Mouse (Mus musculus) T-cell, adult 66 days (primary cell): Measurements from ENCODE around the gene Krtap4-9. TPM values are rescaled to one million over a fixed set of nuclear protein-coding genes. Genes with fewer than 3 reads are reported as not detected.

Source experiments
- total RNA-seq, 2 experiments: library from RNA; stranded (reverse); gene quantifications; 3 replicates in 1 of 2; 4 replicates in 1 of 2; pipeline ENCODE4 v1.2.4; 2023

The Krtap4-9 gene
- total RNA-seq = not detected

DNA sequence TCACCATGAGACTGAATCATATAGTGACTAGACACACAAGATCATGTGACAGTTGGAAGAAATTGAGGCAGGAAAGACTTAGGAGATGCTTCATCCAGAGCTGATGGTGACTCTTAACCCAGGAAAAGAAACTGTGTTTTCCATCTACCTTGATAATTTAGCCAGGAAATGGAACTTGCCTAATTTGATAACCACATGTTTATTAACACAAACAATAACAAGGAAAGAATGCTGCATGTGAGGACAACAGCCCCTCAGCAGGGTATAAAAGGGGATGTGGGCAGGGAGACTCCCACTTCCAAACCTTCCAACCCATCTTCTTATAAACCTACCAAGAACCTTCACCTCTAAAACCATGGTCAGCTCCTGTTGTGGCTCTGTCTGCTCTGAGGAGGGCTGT lies at the start of gene Krtap4-9:
Krtap4-9 (plus strand) TSS at position 301 of the 400 bp plus-strand sequence.

DNA sequence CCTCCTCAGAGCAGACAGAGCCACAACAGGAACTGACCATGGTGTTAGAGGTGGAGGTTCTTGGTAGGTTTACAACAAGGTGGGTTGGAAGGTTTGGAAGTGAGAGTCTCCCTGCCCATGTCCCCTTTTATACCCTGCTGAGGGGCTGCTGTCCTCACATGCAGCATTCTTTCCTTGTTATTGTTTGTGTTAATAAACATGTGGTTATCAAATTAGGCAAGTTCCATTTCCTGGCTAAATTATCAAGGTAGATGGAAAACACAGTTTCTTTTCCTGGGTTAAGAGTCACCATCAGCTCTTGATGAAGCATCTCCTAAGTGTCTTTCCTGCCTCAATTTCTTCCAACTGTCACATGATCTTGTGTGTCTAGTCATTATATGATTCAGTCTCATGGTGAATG lies 12.2 kb upstream of the Krtap4-9 start, which contains the start of gene Gm11595:
Gm11595 (minus strand) TSS at position 101 of the 400 bp plus-strand sequence.

DNA sequence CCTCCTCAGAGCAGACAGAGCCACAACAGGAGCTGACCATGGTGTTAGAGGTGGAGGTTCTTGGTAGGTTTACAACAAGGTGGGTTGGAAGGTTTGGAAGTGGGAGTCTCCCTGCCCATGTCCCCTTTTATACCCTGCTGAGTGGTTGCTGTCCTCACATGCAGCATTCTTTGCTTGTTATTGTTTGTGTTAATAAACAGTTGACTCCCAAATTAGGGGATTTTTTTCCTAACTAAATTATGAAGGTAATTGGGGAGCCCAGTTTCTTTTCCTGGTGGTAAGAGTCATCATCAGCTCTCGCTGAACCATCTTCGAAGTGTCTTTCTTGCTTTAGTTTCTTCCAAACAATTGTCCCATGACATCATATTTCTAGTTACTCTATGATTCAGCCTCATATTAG lies 4.4 kb upstream of the Krtap4-9 start, which contains the start of gene Krtap4-8:
Krtap4-8 (minus strand) TSS at position 101 of the 400 bp plus-strand sequence.

DNA sequence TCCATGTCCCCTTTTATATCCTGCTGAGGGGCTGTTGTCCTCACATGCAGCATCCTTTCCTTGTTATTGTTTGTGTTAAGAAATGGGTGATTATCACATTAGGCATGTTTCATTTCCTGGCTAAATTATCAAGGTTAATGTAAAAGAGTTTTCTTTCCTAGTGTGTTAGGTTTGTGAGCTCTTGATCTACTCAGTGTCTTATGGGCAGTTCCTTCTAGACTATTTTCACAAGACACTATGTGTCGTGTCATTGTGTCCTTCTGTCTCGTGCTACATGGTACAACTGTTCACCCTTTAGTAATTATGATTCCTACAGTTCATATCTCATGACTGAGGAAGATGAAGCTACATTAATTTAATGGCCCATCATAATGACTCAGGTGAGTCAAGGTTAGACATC lies 8.4 kb downstream of the Krtap4-9 start, which contains the start of gene Gm11596:
Gm11596 (minus strand) TSS at position 101 of the 400 bp plus-strand sequence.

DNA sequence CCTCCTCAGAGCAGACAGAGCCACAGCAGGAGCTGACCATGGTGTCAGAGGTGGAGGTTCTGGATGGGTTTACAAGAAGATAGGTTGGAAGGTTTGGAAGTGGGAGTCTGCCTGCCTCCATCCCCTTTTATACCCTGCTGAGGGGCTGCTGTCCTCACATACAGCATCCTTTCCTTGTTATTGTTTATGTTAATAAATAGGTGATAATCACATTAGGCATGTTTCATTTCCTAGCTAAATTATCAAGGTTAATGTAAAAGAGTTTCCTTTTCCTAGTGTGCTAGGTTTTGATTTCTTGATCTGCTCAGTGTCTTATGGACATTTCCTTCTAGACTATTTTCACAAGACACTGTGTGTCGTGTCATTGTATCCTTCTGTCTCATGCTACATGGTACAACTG lies 13.8 kb downstream of the Krtap4-9 start, which contains the start of gene Gm11569:
Gm11569 (minus strand) TSS at position 101 of the 400 bp plus-strand sequence.

DNA sequence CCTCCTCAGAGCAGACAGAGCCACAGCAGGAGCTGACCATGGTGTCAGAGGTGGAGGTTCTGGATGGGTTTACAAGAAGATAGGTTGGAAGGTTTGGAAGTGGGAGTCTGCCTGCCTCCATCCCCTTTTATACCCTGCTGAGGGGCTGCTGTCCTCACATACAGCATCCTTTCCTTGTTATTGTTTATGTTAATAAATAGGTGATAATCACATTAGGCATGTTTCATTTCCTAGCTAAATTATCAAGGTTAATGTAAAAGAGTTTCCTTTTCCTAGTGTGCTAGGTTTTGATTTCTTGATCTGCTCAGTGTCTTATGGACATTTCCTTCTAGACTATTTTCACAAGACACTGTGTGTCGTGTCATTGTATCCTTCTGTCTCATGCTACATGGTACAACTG lies 19.3 kb downstream of the Krtap4-9 start, which contains the start of gene Gm11554:
Gm11554 (minus strand) TSS at position 101 of the 400 bp plus-strand sequence.

DNA sequence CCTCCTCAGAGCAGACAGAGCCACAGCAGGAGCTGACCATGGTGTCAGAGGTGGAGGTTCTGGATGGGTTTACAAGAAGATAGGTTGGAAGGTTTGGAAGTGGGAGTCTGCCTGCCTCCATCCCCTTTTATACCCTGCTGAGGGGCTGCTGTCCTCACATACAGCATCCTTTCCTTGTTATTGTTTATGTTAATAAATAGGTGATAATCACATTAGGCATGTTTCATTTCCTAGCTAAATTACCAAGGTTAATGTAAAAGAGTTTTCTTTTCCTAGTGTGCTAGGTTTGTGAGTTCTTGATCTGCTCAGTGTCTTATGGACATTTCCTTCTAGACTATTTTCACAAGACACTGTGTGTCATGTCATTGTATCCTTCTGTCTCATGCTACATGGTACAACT lies 24.8 kb downstream of the Krtap4-9 start, which contains the start of gene Krtap4-13:
Krtap4-13 (minus strand) TSS at position 101 of the 400 bp plus-strand sequence.

DNA sequence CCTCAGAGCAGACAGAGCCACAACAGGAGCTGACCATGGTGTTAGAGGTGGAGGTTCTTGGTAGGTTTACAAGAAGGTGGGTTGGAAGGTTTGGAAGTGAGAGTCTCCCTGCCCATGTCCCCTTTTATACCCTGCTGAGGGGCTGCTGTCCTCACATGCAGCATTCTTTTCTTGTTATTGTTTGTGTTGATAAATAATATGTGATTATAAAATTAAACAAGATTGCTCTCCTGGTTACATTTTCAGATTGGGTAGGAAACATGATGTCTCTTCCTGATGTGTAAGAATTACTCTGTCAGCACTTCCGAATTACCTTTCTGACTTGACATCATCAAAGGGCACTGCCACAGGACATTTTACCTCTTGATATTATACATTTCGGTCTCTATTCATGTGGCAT lies 30.6 kb downstream of the Krtap4-9 start, which contains the start of gene Gm11564:
Gm11564 (minus strand) TSS at position 101 of the 400 bp plus-strand sequence.

Other genes with a start within 250 kb of the Krtap4-9 start
- not detected for gene Krt40, start 242.0 kb upstream of the Krtap4-9 start, total RNA-seq
- not detected for gene Krtap3-3, start 234.3 kb upstream of the Krtap4-9 start, total RNA-seq
- gene Krtap3-2, start 228.3 kb upstream of the Krtap4-9 start, total RNA-seq = not detected
- gene Gm11939, start 225.7 kb upstream of the Krtap4-9 start, total RNA-seq = not detected
- gene Krtap3-1, start 218.6 kb upstream of the Krtap4-9 start, total RNA-seq = not detected
- not detected for gene Krtap1-5, start 204.2 kb upstream of the Krtap4-9 start, total RNA-seq
- gene Krtap1-4, start 201.5 kb upstream of the Krtap4-9 start, total RNA-seq = not detected
- gene Krtap1-3, start 193.9 kb upstream of the Krtap4-9 start, total RNA-seq = not detected
- gene Krtap9-3, start 187.1 kb upstream of the Krtap4-9 start, total RNA-seq = not detected
- not detected for gene Gm11938, start 181.9 kb upstream of the Krtap4-9 start, total RNA-seq
- gene Gm11937, start 175.0 kb upstream of the Krtap4-9 start, total RNA-seq = not detected
- not detected for gene Krtap2-4, start 170.4 kb upstream of the Krtap4-9 start, total RNA-seq
- not detected for gene Gm11562, start 164.8 kb upstream of the Krtap4-9 start, total RNA-seq
- not detected for gene Krtap4-1, start 157.0 kb upstream of the Krtap4-9 start, total RNA-seq
- gene Krtap4-2, start 150.1 kb upstream of the Krtap4-9 start, total RNA-seq = not detected
- gene Krtap4-7, start 141.1 kb upstream of the Krtap4-9 start, total RNA-seq = not detected
- not detected for gene Gm11555, start 135.0 kb upstream of the Krtap4-9 start, total RNA-seq
- gene Gm11563, start 126.2 kb upstream of the Krtap4-9 start, total RNA-seq = not detected
- not detected for gene Krtap4-6, start 119.2 kb upstream of the Krtap4-9 start, total RNA-seq
- gene Gm14190, start 94.5 kb upstream of the Krtap4-9 start, total RNA-seq = not detected
- not detected for gene Gm14180, start 50.9 kb upstream of the Krtap4-9 start, total RNA-seq
- not detected for gene Gm11595, start 12.3 kb upstream of the Krtap4-9 start, total RNA-seq
- gene Krtap4-8, start 4.5 kb upstream of the Krtap4-9 start, total RNA-seq = not detected
- not detected for gene Gm11596, start 8.3 kb downstream of the Krtap4-9 start, total RNA-seq
- gene Gm11569, start 13.7 kb downstream of the Krtap4-9 start, total RNA-seq = not detected
- gene Gm11554, start 19.2 kb downstream of the Krtap4-9 start, total RNA-seq = not detected
- gene Krtap4-13, start 24.7 kb downstream of the Krtap4-9 start, total RNA-seq = not detected
- gene Gm11564, start 30.5 kb downstream of the Krtap4-9 start, total RNA-seq = not detected
- gene 2300003K06Rik, start 52.9 kb downstream of the Krtap4-9 start, total RNA-seq = not detected
- not detected for gene Krtap4-16, start 66.4 kb downstream of the Krtap4-9 start, total RNA-seq
- gene Gm11568, start 72.7 kb downstream of the Krtap4-9 start, total RNA-seq = not detected
- gene Gm11559, start 79.3 kb downstream of the Krtap4-9 start, total RNA-seq = not detected
- gene Krtap9-1, start 88.2 kb downstream of the Krtap4-9 start, total RNA-seq = not detected
- gene Gm11567, start 94.0 kb downstream of the Krtap4-9 start, total RNA-seq = not detected
- gene Krtap31-1, start 122.7 kb downstream of the Krtap4-9 start, total RNA-seq = not detected
- not detected for gene Gm11565, start 129.6 kb downstream of the Krtap4-9 start, total RNA-seq
- gene Krtap31-2, start 151.1 kb downstream of the Krtap4-9 start, total RNA-seq = not detected
- gene Krtap9-5, start 163.3 kb downstream of the Krtap4-9 start, total RNA-seq = not detected
- not detected for gene Krtap29-1, start 193.9 kb downstream of the Krtap4-9 start, total RNA-seq
- not detected for gene Krtap16-1, start 201.4 kb downstream of the Krtap4-9 start, total RNA-seq
- not detected for gene Krtap17-1, start 208.8 kb downstream of the Krtap4-9 start, total RNA-seq
- not detected for gene Krt33a, start 231.0 kb downstream of the Krtap4-9 start, total RNA-seq
- gene Krt33b, start 244.7 kb downstream of the Krtap4-9 start, total RNA-seq = not detected